Mouse (Mus musculus): ENCODE measurements at regions not wholly inside any gene's neighbourhood (a gene's known extent, or its start where the extent isn't known, plus 50 kb on each side); places are given as distances from the start of the nearest gene placed in this dataset.

GRCm38 (mm10) chr13:60508856-60509255 is 92.9 kb upstream of the Dapk1 start:
- no peak for DNase-seq (ENCODE audit: low read depth, low spot score)

- no peak for DNase-seq (ENCODE audit: low read depth, low spot score)
These were observed 90.6 kb upstream of the Dapk1 start for GRCm38 (mm10) chr13:60511101-60511500.

- DNase-seq (ENCODE audit: low read depth, low spot score): no peak
These were observed 90.1 kb upstream of the Dapk1 start for GRCm38 (mm10) chr13:60511628-60512027.

- no peak for DNase-seq (ENCODE audit: low read depth, low spot score)
These were observed 88.0 kb upstream of the Dapk1 start for GRCm38 (mm10) chr13:60513756-60514155.

GRCm38 (mm10) chr13:60514806-60515205 is 86.9 kb upstream of the Dapk1 start:
- no peak for DNase-seq (ENCODE audit: low read depth, low spot score)

GRCm38 (mm10) chr13:60518010-60518409 is 83.7 kb upstream of the Dapk1 start:
- no peak for DNase-seq (ENCODE audit: low read depth, low spot score)

GRCm38 (mm10) chr13:60519708-60520107 is 82.0 kb upstream of the Dapk1 start:
- DNase-seq (ENCODE audit: low read depth, low spot score): no peak

- no peak for DNase-seq (ENCODE audit: low read depth, low spot score)
These were observed 78.9 kb upstream of the Dapk1 start for GRCm38 (mm10) chr13:60522719-60523450.

GRCm38 (mm10) chr13:60527806-60528205 is 73.9 kb upstream of the Dapk1 start:
- no peak for DNase-seq (ENCODE audit: low read depth, low spot score)

GRCm38 (mm10) chr13:60528819-60529218 is 72.9 kb upstream of the Dapk1 start:
- DNase-seq (ENCODE audit: low read depth, low spot score): no peak

- no peak for DNase-seq (ENCODE audit: low read depth, low spot score)
These were observed 72.2 kb upstream of the Dapk1 start for GRCm38 (mm10) chr13:60529381-60530069.

- no peak for DNase-seq (ENCODE audit: low read depth, low spot score)
These were observed 67.8 kb upstream of the Dapk1 start for GRCm38 (mm10) chr13:60533871-60534427.

GRCm38 (mm10) chr13:60534501-60534900 is 67.2 kb upstream of the Dapk1 start:
- DNase-seq (ENCODE audit: low read depth, low spot score): no peak

GRCm38 (mm10) chr13:60535045-60535444 is 66.7 kb upstream of the Dapk1 start:
- no peak for DNase-seq (ENCODE audit: low read depth, low spot score)

- no peak for DNase-seq (ENCODE audit: low read depth, low spot score)
These were observed 65.0 kb upstream of the Dapk1 start for GRCm38 (mm10) chr13:60536725-60537124.

- DNase-seq (ENCODE audit: low read depth, low spot score): peak; percentile 12
These were observed 63.6 kb upstream of the Dapk1 start for GRCm38 (mm10) chr13:60538110-60538509.

- DNase-seq (ENCODE audit: low read depth, low spot score): no peak
These were observed 60.6 kb upstream of the Dapk1 start for GRCm38 (mm10) chr13:60541165-60541564.

- no peak for DNase-seq (ENCODE audit: low read depth, low spot score)
These were observed 57.4 kb upstream of the Dapk1 start for GRCm38 (mm10) chr13:60544363-60544762.

GRCm38 (mm10) chr13:60545999-60546733 is 55.6 kb upstream of the Dapk1 start:
- DNase-seq (ENCODE audit: low read depth, low spot score): no peak

Data from ZHBTc4 (cell line).